Mouse (Mus musculus) E14TG2a.4 (cell line): ENCODE measurements around the gene Cmtm4.

ENCODE experiments used
- H3K27me3 ChIP-seq: 2 replicates; pipeline ENCODE4 v1.6.1; 2014; ENCODE audit warnings: low read length, control low read depth; ENCODE audit not compliant: insufficient read depth
- H3K36me3 ChIP-seq: 2 replicates; pipeline ENCODE4 v1.6.1; 2014; ENCODE audit warnings: low read length, control low read depth; ENCODE audit not compliant: insufficient read depth
- H3K4me1 ChIP-seq: replicated peaks from 2 replicates; pipeline ENCODE4 v1.6.1; 2014; ENCODE audit warnings: low read depth, low read length, control low read depth
- H3K4me3 ChIP-seq: replicated peaks from 2 replicates; pipeline ENCODE4 v1.5.1; 2014; ENCODE audit warnings: mild to moderate bottlenecking, low read length
- H3K9me3 ChIP-seq: 2 replicates; pipeline ENCODE4 v1.6.1; 2014; ENCODE audit warnings: low read length, control low read depth
- CTCF ChIP-seq: conservative IDR thresholded peaks from 2 replicates; pipeline ENCODE4 v1.5.1; 2014; ENCODE audit warnings: low read length
- NANOG ChIP-seq: IDR thresholded peaks from 2 replicates; pipeline ENCODE4 v1.6.1; 2014; ENCODE audit warnings: borderline replicate concordance, low read length, mixed read lengths
- POU5F1 ChIP-seq: IDR thresholded peaks from 2 replicates; pipeline ENCODE4 v1.6.1; 2014; ENCODE audit warnings: low read length, borderline replicate concordance

The Cmtm4 gene

DNA sequence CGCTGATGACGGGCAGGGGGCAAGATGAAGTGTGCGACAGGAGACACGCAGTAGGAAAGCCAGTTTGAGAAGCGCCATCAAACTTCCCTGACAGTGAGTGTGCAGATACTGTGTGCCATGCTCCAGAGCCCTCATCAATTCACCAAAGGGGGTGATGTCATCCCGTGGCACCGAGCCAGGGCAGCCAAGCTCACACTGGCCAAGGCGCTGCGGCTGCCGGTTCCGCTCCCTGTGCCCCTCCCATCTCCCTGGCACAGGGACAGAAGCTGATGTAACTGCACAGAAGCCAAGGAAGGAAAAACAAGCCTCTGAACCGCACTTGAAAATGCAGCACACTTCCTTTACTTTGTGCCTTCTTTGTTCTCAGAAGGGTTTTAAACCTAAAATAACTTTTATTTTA lies 40.4 kb upstream of the Cmtm4 start:
- H3K27me3 ChIP-seq: no peaks in the 10 kb centered on the region
- H3K4me1 ChIP-seq: peaks cover 88% of the 10 kb centered on the region
- no peak for TF ChIP-seq CTCF
- TF ChIP-seq POU5F1: no peak
- TF ChIP-seq NANOG: no peak
- peak overlapping the region; percentile 43; the same call in 1 of the 2 replicates for H3K4me3 ChIP-seq
- H3K9me3 ChIP-seq: no peaks in the 10 kb centered on the region
- H3K36me3 ChIP-seq: peaks cover 81% of the 10 kb centered on the region

DNA sequence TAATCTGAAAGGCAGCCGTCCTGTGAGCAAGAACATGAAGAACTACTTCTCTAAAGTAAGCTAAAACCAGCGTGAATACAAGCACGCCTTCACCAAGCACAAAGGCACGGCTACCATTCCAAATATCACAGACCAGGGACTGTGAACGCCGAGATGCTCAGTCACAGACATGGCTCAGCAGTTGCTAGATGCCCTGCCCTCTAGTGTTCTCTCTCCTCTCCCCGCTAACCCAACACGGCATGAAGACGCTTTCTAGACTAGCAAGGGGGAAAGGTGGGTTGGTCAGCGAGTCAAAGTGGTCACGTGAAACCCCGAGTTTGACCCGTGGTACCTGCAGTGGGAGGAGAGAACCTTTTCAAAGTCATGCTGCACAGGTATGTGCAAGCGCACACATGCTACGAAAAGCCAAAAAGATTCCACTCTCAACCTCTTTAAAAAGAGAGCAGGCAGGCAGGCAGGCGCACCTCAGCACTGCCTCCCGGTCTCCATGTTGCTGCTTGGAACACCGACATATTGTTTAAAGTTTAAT lies 39.3 kb upstream of the Cmtm4 start:
- Histone ChIP-seq H3K36me3 (peaks cover 81% of the 10 kb centered on the region), H3K27me3 (no peaks in the 10 kb centered on the region), H3K4me3 (peak overlapping the region; percentile 43), H3K4me1 (peaks cover 79% of the 10 kb centered on the region), H3K9me3 (no peaks in the 10 kb centered on the region)
- no peak for TF ChIP-seq POU5F1
- no peak; the same call in 1 of the 2 replicates for TF ChIP-seq CTCF
- no peak for TF ChIP-seq NANOG

DNA sequence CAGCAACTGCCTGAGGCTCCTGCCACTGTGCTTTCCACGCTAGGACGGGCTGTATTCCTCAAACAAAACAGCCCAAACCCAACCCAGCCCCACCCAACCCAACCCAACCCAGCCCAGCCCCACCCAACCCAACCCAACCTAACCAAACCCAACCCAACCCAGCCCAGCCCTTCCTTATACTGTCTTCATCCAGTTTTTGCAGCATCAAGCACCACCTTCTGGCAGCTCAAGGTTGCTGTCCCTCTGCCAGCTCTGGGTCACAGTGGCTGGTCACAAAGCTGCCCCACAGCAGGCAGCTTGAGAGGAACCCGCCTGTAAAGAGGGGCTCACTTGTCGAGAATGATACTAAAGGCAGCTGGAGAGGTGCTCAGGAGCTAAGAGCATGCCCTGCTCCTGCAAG lies 38.7 kb upstream of the Cmtm4 start:
- no peaks in the 10 kb centered on the region for H3K27me3 ChIP-seq
- TF ChIP-seq NANOG (no peak), POU5F1 (no peak), CTCF (no peak)
- H3K4me3 ChIP-seq: peak overlapping the region; percentile 43
- peaks cover 73% of the 10 kb centered on the region for H3K4me1 ChIP-seq
- peaks cover 81% of the 10 kb centered on the region for H3K36me3 ChIP-seq
- H3K9me3 ChIP-seq: no peaks in the 10 kb centered on the region

DNA sequence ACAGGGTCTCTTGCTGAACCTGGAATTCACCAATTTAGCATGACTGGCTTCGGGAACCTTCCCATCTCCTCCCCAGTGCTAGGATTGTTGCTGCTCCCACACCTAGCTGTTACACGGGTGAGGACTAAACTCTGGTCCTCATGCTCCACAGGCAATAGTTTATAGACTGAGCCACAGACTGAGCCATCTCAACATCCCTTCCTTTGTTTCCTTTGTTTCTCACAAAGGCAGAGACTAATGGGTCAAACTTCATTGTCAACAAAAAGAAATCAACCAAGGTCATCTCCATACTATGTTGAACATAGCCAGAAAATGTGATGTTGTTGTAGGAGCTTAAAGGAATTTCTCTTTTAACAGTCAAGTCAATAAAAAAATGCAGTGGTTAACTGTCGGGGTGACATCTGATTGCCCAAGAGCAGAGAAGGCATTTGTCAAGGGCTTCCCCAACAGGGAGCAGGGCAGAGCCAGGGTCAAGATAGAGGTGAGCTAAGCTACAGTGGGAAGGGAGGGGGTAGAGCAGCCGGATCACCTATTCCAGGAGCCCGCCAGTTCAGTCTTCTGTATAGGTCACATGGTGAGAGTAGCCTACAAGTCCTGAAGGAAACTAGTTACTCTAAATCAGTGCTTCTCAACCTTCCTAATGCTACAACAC lies 37.7 kb upstream of the Cmtm4 start:
- Histone ChIP-seq H3K36me3 (peaks cover 81% of the 10 kb centered on the region), H3K4me1 (peaks cover 66% of the 10 kb centered on the region), H3K4me3 (no peak overlapping the region), H3K27me3 (no peaks in the 10 kb centered on the region), H3K9me3 (no peaks in the 10 kb centered on the region)
- TF ChIP-seq CTCF: no peak
- TF ChIP-seq NANOG: peak; percentile 63; the same call in 1 of the 2 replicates

DNA sequence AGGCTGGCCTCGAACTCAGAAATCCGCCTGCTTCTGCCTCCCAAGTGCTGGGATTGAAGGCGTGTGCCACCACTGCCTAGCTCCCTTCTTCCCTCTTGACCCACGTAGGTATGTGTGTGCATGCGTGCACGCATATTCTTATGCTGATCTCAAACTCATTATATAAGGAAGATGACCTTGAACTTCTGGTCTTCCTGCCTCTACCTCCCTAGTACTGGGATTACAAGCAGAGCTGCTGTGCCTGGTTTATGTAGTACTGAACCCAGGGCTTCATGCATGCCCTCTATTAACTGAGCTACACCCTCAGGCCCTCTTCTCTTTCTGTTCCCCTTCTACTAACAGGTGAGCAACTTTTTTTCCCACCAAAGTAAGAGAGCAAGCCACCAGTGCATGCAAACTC lies 37.0 kb upstream of the Cmtm4 start:
- Histone ChIP-seq H3K4me1 (peaks cover 73% of the 10 kb centered on the region), H3K9me3 (no peaks in the 10 kb centered on the region), H3K27me3 (no peaks in the 10 kb centered on the region)

DNA sequence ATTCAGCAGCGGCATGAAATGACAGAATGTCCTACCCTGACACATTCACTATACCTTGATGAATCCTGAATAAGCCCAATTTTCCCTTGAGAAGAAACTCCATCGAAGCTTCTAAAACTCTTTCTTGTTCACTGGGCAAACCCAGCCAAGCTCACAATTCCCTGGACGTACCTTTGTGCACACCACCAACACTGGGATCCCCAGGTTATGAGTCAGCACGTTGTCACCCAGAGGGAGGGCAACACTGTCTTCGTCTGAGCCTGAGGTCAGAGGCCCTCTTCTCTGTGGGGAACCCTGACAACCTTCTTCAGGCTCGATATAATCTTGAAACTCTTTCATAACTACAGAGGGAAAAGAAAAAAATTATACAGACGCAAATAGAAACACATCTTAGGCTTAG lies 34.6 kb upstream of the Cmtm4 start:
- Histone ChIP-seq H3K9me3 (no peaks in the 10 kb centered on the region), H3K4me1 (peaks cover 62% of the 10 kb centered on the region), H3K36me3 (peaks cover 83% of the 10 kb centered on the region), H3K27me3 (no peaks in the 10 kb centered on the region), H3K4me3 (no peak overlapping the region)
- TF ChIP-seq CTCF: no peak
- TF ChIP-seq NANOG: no peak
- no peak for TF ChIP-seq POU5F1

More for the DNA sequence above, 37.0 kb upstream of the Cmtm4 start:
- H3K4me3 ChIP-seq: no peak overlapping the region
- H3K36me3 ChIP-seq: peaks cover 83% of the 10 kb centered on the region
- TF ChIP-seq NANOG: no peak
- TF ChIP-seq POU5F1: no peak
- no peak for TF ChIP-seq CTCF

DNA sequence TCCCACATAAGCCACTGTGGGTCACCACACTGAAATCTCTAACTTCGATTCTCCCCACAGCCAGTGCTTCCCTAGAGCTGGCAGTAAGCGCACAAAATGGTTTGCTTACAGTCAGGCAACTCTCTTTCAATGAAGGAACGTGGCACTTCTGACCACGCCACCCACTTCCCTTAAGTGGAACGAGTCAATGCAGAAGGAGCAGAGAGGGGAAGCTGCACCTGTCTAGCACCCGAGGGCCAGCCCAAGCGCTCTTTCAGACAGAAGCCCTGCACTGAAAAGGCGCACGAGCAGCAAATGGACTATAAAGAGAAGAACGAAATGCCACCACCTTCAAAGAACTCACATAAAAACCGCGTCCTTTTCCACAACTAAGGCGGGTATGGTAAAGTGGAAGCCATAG lies 32.1 kb upstream of the Cmtm4 start:
- H3K36me3 ChIP-seq: peaks cover 98% of the 10 kb centered on the region
- H3K4me3 ChIP-seq: no peak overlapping the region
- H3K4me1 ChIP-seq: peaks cover 41% of the 10 kb centered on the region
- no peaks in the 10 kb centered on the region for H3K27me3 ChIP-seq
- no peaks in the 10 kb centered on the region for H3K9me3 ChIP-seq
- TF ChIP-seq NANOG (no peak), CTCF (no peak), POU5F1 (no peak)

DNA sequence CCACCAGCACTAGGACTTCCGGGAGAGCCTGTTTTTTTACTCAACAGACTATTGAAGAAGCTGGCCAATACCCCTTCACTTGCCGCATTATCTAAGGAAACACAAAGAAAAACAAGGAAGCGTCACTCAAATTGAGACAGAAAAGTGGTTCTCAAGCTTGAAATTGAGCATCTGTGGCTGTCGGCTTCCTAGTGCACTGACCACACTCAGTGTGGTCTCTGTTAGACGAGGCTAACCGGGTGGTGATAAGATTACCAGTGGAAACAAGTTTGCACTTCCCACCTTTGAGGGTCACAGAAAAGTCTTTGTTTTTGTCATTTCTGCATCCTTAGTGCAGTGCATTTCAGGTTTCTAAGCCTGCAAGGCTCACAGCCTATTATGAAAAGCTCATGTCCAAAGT lies 26.7 kb upstream of the Cmtm4 start:
- TF ChIP-seq NANOG (no peak), POU5F1 (no peak), CTCF (no peak)
- Histone ChIP-seq H3K4me1 (peaks cover 20% of the 10 kb centered on the region), H3K36me3 (peaks cover 95% of the 10 kb centered on the region), H3K27me3 (no peaks in the 10 kb centered on the region), H3K9me3 (no peaks in the 10 kb centered on the region), H3K4me3 (no peak overlapping the region)

DNA sequence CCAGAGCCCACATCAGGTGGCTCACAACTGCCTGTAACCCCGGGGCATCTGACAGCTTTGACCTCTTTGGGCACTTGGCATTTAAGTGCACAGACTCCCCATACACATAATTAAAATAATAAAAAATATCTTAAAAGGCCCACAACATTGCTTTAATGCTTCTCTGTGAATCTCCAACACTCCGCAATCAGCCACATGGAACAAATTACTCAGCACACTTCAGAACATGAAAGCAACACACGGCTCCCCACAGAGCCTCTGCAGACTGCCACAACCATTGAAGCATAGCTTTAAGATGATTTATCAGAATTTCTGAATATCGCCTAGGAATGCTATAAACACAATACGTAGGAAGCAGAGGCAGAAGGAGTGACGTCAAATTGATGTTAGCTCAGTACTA lies 20.4 kb upstream of the Cmtm4 start:
- Histone ChIP-seq H3K4me3 (no peak overlapping the region), H3K4me1 (peaks cover 33% of the 10 kb centered on the region), H3K36me3 (peaks cover 40% of the 10 kb centered on the region), H3K9me3 (no peaks in the 10 kb centered on the region), H3K27me3 (no peaks in the 10 kb centered on the region)
- TF ChIP-seq POU5F1 (no peak), NANOG (no peak), CTCF (no peak)
